Mouse (Mus musculus): ENCODE results near the gene Tbcel.

- TF ChIP-seq HCFC1 (IDR thresholded peaks at IDR 0.05; ENCODE audit: borderline replicate concordance, insufficient read depth, low read length) = no peak
- TF ChIP-seq MAFK (IDR thresholded peaks at IDR 0.05; ENCODE audit: insufficient read depth, low read depth, low read length) = no peak
- TF ChIP-seq ZNF384 (IDR thresholded peaks at IDR 0.05; ENCODE audit: low read depth, low read length) = no peak
- no peak for TF ChIP-seq ZC3H11A (IDR thresholded peaks at IDR 0.05; ENCODE audit: borderline replicate concordance, low read depth, low read length)
- no peak for TF ChIP-seq CHD2 (IDR thresholded peaks at IDR 0.05; ENCODE audit: low read depth, low read length)
Observed at GRCm38 (mm10) chr9:42469323-42469722, 38.3 kb downstream of the Tbcel start.
